Mouse (Mus musculus) hindbrain, postnatal 0 days (tissue): ENCODE data around the gene Mapk11. TPM values are rescaled to one million over a fixed set of nuclear protein-coding genes. Genes with fewer than 3 reads are reported as not detected.

Experiments used
- ATAC-seq: fragments of 200-750 bp; cut with Nextera tagmentation; 2 replicates; pipeline ENCODE4 v1.8.0; 2017; ENCODE audit warnings: mild to moderate bottlenecking, moderate TSS enrichment, moderate library complexity
- DNase-seq: peaks from one replicate; pipeline ENCODE4 v3.0.0-alpha.2; 2015; ENCODE audit warnings: low spot score
- H3K27ac ChIP-seq: fragments of 300-500 bp; sonication (generic); 2 replicates; pipeline ENCODE4 v1.5.1; 2014; ENCODE audit warnings: mild to moderate bottlenecking
- H3K27me3 ChIP-seq: fragments of 300-500 bp; sonication (generic); 2 replicates; pipeline ENCODE4 v1.6.1; 2014; ENCODE audit warnings: low read length, mixed read lengths; ENCODE audit not compliant: insufficient read depth
- H3K36me3 ChIP-seq: fragments of 300-500 bp; sonication (generic); 2 replicates; pipeline ENCODE4 v1.6.1; 2014; ENCODE audit warnings: low read length, mixed read lengths; ENCODE audit not compliant: insufficient read depth
- H3K4me1 ChIP-seq: fragments of 300-500 bp; sonication (generic); 2 replicates; pipeline ENCODE4 v1.6.1; 2014; ENCODE audit warnings: antibody characterized with exemption, low read length, mixed read lengths; ENCODE audit not compliant: insufficient read depth
- H3K4me2 ChIP-seq: fragments of 300-500 bp; sonication (generic); 2 replicates; pipeline ENCODE4 v1.6.1; 2014; ENCODE audit warnings: low read depth, mild to moderate bottlenecking, low read length, moderate library complexity, mixed read lengths
- H3K4me3 ChIP-seq: fragments of 300-500 bp; sonication (generic); 2 replicates; pipeline ENCODE4 v1.5.1; 2014; ENCODE audit warnings: low read length
- H3K9ac ChIP-seq: fragments of 300-500 bp; sonication (generic); replicated peaks from 2 replicates; pipeline ENCODE4 v1.6.1; 2014; ENCODE audit warnings: mild to moderate bottlenecking, low read length, moderate library complexity, mixed read lengths
- H3K9me3 ChIP-seq: fragments of 300-500 bp; sonication (generic); 2 replicates; pipeline ENCODE4 v1.6.1; 2016; ENCODE audit warnings: low read length, mixed read lengths
- CTCF ChIP-seq: IDR thresholded peaks from 2 replicates; pipeline ENCODE4 v1.5.1; 2016; ENCODE audit warnings: antibody characterized with exemption, control low read depth, low read depth
- WGBS: fragments of 180-500 bp; shearing (Covaris S2); extraction: QIAGEN DNeasy Blood & Tissue Kit; methylation state at CpG from one replicate; pipeline ENCODE4 v1.1.7; 2014; 5-methylcytosine and 5-hydroxymethylcytosine counted together
- polyA plus RNA-seq: library from polyadenylated mRNA; unstranded; fragments of >200 nt; fragmentation: Nextera tagmentation; extraction: Ambion mirVana; gene quantifications from 2 replicates; pipeline ENCODE4 v1.2.1, GENCODE M21; 2015
- total RNA-seq: library from RNA; depleted of rRNA; stranded (reverse); fragments of >200 nt; gene quantifications from 2 replicates; pipeline ENCODE4 v1.2.3, GENCODE M21; 2014; rRNA removed

The Mapk11 gene
- total RNA-seq, result 19.7 and 30.6 TPM in 2 replicates
- polyA plus RNA-seq, result 15.8 and 17.8 TPM in 2 replicates

DNA sequence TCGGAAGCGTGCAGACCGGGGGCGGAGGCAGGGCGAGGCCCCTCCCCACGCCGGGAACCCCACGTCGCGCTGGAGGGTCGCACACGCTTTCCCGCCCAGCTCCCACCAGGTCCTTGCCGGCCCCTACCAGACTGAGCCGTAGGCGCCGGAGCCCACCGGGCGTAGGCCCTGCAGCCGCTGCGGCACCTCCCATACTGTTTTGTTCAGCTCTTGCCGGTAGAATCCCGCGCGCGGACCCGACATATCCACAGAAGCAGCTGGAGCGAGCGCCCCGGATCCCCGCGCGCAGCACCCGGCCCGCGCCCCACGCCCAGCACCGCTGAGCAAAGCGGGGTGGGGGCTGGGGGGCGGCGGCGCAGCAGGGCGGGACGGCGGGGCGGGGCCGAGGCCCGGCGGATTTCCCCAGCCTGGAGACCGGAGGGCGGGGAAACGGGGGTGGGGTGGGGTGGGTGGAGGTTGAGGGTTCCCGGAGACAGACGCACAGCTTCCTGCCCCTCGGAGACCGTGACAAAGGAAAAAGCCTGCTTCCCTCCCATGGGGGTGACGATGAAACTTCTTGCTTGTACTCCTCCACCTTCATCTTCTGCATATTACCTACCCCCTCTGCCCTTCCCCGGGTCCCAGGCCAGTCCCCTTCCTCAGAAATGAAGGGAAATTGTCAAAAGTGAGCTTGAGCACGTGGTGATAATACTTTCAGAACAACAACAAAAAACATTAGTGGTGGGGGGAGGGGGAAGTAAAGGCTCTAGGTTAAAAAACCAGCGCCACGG, at the start of gene Mapk11:
Gene Mapk11, minus strand, starts transcription at position 358 of the 770 bp plus-strand sequence.
- Histone ChIP-seq H3K27me3 (no peaks in the 10 kb centered on the region), H3K36me3 (peaks cover 8% of the 10 kb centered on the region; the same call in 1 of the 2 replicates), H3K27ac (peak within 1 kb of the TSS; percentile 72), H3K4me1 (peaks cover 20% of the 10 kb centered on the region), H3K9me3 (no peaks in the 10 kb centered on the region), H3K4me3 (peak within 1 kb of the TSS; percentile 74), H3K4me2 (peak within 1 kb of the TSS; percentile 81), H3K9ac (peak within 1 kb of the TSS; percentile 76)
- peak; percentile 54 for ATAC-seq
- TF ChIP-seq CTCF, result no peak
- WGBS, result under 1% methylated on average over 60 of the region's 61 CpGs
- DNase-seq, result peak; percentile 69

DNA sequence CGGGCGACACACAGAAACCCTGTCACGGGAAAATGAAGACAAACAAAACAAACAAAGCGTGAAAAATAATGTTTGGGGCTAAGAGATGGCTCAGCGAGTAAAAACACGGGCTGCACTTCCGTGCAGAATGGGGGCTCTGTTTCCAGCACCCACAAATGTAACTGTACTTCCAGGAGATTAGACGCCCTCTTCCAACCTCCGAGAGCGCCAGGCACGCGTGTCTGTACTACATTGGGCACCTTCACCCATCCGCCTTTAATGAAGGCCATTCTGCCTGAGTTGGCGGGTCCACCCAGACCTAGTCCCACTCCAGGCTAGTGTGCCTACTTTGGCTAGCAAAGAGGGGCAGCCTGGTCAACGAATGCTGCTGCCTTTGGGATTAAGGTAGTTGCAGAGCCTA, 47.6 kb upstream of the Mapk11 start:
- WGBS, result 54% methylated on average over 15 of the region's 15 CpGs
- H3K4me1 ChIP-seq, result peaks cover 13% of the 10 kb centered on the region

DNA sequence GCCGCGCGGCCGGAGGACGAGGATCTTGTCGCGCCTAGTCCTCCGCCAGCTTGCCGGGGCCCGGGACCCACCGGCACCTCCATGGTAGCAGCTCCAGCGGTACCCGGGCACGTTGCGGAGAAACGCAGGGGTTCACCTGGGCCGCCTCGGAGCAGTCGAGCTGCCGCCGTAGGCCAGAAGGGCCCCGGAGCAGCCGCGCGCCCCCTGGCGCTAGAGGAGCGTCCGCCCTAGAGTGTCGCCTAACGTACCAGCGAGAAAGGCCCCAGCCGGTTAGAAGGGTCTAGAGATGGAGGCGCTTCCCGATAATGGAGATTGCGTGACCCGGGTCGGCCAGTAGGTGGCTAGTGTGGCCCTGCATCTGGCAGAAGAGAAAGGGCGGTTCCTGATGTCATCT, 46.9 kb upstream of the Mapk11 start, which contains the start of gene Dennd6b:
Gene Dennd6b, minus strand, starts transcription at position 184 of the 394 bp plus-strand sequence.
- no peaks in the 10 kb centered on the region for H3K36me3 ChIP-seq
- peak; percentile 93 for TF ChIP-seq CTCF
- WGBS, result under 1% methylated on average over 38 of the region's 38 CpGs
- peak within 1 kb of the TSS; percentile 97 for H3K27ac ChIP-seq
- H3K27me3 ChIP-seq, result no peaks in the 10 kb centered on the region
- peak; percentile 99 for DNase-seq
- ATAC-seq, result peak; percentile 98
- peaks cover 13% of the 10 kb centered on the region for H3K4me1 ChIP-seq
- no peaks in the 10 kb centered on the region for H3K9me3 ChIP-seq
- peak within 1 kb of the TSS; percentile 96 for H3K9ac ChIP-seq
- H3K4me2 ChIP-seq, result peak within 1 kb of the TSS; percentile 82
- peak within 1 kb of the TSS; percentile 75 for H3K4me3 ChIP-seq

More for the DNA sequence above, 47.6 kb upstream of the Mapk11 start:
- H3K9ac ChIP-seq, result peak overlapping the region; percentile 96
- H3K36me3 ChIP-seq, result no peaks in the 10 kb centered on the region
- peak overlapping the region; percentile 75 for H3K4me3 ChIP-seq
- DNase-seq, result no peak
- peak overlapping the region; percentile 82 for H3K4me2 ChIP-seq
- TF ChIP-seq CTCF, result no peak
- no peaks in the 10 kb centered on the region for H3K27me3 ChIP-seq
- H3K9me3 ChIP-seq, result no peaks in the 10 kb centered on the region
- no peak for ATAC-seq
- H3K27ac ChIP-seq, result peak overlapping the region; percentile 97

DNA sequence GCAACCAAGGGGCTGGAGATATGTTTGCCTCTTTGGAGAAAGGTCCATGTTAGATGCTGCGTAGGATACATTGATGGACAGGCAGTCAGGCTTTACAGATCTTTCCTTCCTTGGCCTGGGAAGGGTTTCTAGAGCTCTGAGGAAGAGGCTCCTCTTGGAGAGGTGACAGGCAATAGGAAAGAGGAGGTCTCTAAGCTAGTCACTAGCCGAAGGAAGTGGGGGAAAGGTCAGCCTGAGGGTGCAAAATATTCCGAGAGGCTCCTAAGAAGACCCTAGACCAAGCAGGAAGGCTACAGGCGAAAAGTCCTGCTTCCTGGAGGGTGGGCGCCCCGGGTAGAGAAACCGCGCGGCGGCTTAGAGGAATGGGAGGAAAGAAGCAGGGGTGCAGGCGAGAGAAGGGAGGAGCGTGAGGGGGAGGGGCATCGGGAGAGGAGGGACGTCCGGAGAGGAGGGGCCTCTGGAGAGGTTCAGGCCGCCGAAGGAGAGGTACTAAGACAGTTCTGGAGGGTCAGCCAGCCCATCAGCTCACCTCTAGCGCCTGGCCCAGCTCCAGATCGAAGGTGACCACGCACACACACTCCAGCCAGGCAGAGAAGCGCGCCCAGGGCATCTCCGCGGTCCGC, 46.4 kb upstream of the Mapk11 start:
- no peaks in the 10 kb centered on the region for H3K9me3 ChIP-seq
- WGBS, result under 1% methylated on average over 25 of the region's 25 CpGs
- peak overlapping the region; percentile 96 for H3K9ac ChIP-seq
- H3K36me3 ChIP-seq, result no peaks in the 10 kb centered on the region
- peak overlapping the region; percentile 75 for H3K4me3 ChIP-seq
- DNase-seq (peak; percentile 88), ATAC-seq (peak; percentile 90)
- peaks cover 13% of the 10 kb centered on the region for H3K4me1 ChIP-seq
- H3K27me3 ChIP-seq, result no peaks in the 10 kb centered on the region
- TF ChIP-seq CTCF, result no peak
- H3K27ac ChIP-seq, result peak overlapping the region; percentile 97
- H3K4me2 ChIP-seq, result peak overlapping the region; percentile 82

DNA sequence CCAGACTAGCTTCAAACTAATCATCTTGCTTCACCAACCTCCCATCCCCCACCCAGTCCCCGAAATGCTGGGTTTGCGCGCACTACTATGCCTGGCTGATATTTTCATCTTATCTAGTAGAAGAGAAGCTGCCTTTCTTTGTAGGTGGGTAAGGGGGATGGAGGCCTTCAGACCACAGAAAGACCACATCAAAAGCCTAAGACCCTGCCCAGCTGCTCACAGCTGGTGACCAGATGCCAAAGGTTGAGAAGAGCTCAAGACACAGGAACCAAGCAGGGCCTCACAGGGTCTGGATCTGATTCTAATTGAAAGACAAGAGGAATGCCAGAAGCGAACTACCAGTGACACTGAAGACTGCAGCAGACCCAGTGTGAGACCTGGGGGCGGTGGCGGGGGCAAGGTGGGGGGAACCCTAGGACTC, 45.8 kb upstream of the Mapk11 start:
- peak overlapping the region; percentile 97 for H3K27ac ChIP-seq
- TF ChIP-seq CTCF, result no peak
- peak overlapping the region; percentile 75 for H3K4me3 ChIP-seq
- H3K36me3 ChIP-seq, result no peaks in the 10 kb centered on the region
- no peaks in the 10 kb centered on the region for H3K27me3 ChIP-seq
- 17% methylated on average over 6 of the region's 6 CpGs for WGBS
- peak; percentile 49 for DNase-seq
- no peak for ATAC-seq
- H3K9ac ChIP-seq, result peak overlapping the region; percentile 96
- H3K4me2 ChIP-seq, result peak overlapping the region; percentile 82
- peaks cover 13% of the 10 kb centered on the region for H3K4me1 ChIP-seq
- no peaks in the 10 kb centered on the region for H3K9me3 ChIP-seq

DNA sequence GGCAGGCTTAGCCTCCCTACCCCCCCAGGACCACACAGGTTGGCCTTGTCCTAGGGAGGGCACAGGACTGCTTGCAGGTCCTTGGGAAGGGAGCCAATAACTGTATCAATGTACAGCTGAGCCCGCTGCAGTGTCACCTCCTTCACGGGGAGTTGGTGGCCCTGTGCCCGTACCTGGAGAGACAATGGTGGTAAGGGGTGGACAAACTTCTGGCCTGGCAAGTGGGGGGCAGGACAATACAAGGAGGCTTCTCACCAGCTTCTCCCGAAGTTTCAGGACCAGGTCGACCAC, 35.5 kb upstream of the Mapk11 start:
- peaks cover 8% of the 10 kb centered on the region for H3K4me1 ChIP-seq
- H3K4me3 ChIP-seq, result no peak overlapping the region
- TF ChIP-seq CTCF, result no peak
- no peak for DNase-seq
- H3K36me3 ChIP-seq, result 0 out of 2 replicates have a peak, but pooled peaks cover 9% of the 10 kb centered on the region
- WGBS, result 62% methylated on average over 5 of the region's 5 CpGs
- no peaks in the 10 kb centered on the region for H3K27me3 ChIP-seq
- H3K9me3 ChIP-seq, result no peaks in the 10 kb centered on the region
- peak overlapping the region; percentile 32 for H3K27ac ChIP-seq
- 0 out of 2 replicates have a peak, but pooled peaks have one; percentile 0 for ATAC-seq
- H3K4me2 ChIP-seq, result no peak overlapping the region
- H3K9ac ChIP-seq, result no peak overlapping the region
